Mouse (Mus musculus) embryonic facial prominence, embryonic 11.5 days (tissue): ENCODE results near the gene Gm38393. TPM values are rescaled to one million over a fixed set of nuclear protein-coding genes. Genes with fewer than 3 reads are reported as not detected.

ENCODE experiments used
- ATAC-seq: fragments of 200-750 bp; cut with Nextera tagmentation; replicated peaks from 2 replicates; pipeline ENCODE4 v1.8.0; 2017; ENCODE audit warnings: low read depth; ENCODE audit not compliant: insufficient number of reproducible peaks, low FRiP score, low TSS enrichment
- DNase-seq: peaks from one replicate; pipeline ENCODE4 v3.0.0-alpha.2; 2015; ENCODE audit warnings: low spot score
- H3K27ac ChIP-seq: fragments of 300-500 bp; sonication (generic); replicated peaks from 2 replicates; pipeline ENCODE4 v1.5.1; 2014; ENCODE audit warnings: mild to moderate bottlenecking, low read depth, low read length, control low read depth
- H3K27me3 ChIP-seq: fragments of 300-500 bp; sonication (generic); 2 replicates; pipeline ENCODE4 v1.6.1; 2014; ENCODE audit warnings: mild to moderate bottlenecking, low read length, moderate library complexity, mixed read lengths; ENCODE audit not compliant: control insufficient read depth, insufficient read depth
- H3K36me3 ChIP-seq: fragments of 300-500 bp; sonication (generic); replicated peaks from 2 replicates; pipeline ENCODE4 v1.6.1; 2014; ENCODE audit warnings: low read depth, mild to moderate bottlenecking, low read length, moderate library complexity, mixed read lengths; ENCODE audit not compliant: control insufficient read depth, insufficient read depth
- H3K4me1 ChIP-seq: fragments of 300-500 bp; sonication (generic); 2 replicates; pipeline ENCODE4 v1.6.1; 2014; ENCODE audit warnings: low read length, mixed read lengths; ENCODE audit not compliant: control insufficient read depth, insufficient read depth
- H3K4me2 ChIP-seq: fragments of 300-500 bp; sonication (generic); 2 replicates; pipeline ENCODE4 v1.6.1; 2014; ENCODE audit warnings: low read depth, mild to moderate bottlenecking, control low read depth, low read length, moderate library complexity
- H3K4me3 ChIP-seq: fragments of 300-500 bp; sonication (generic); 2 replicates; pipeline ENCODE4 v1.5.1; 2014; ENCODE audit warnings: low read depth, low read length, control low read depth
- H3K9ac ChIP-seq: fragments of 300-500 bp; sonication (generic); replicated peaks from 2 replicates; pipeline ENCODE4 v1.6.1; 2014; ENCODE audit warnings: mild to moderate bottlenecking, control low read depth, low read length
- H3K9me3 ChIP-seq: fragments of 300-500 bp; sonication (generic); replicated peaks from 2 replicates; pipeline ENCODE4 v1.6.1; 2016; ENCODE audit warnings: mild to moderate bottlenecking, low read length, inconsistent platforms, mixed read lengths; ENCODE audit not compliant: control insufficient read depth
- WGBS: fragments of 180-500 bp; shearing (Covaris S2); extraction: QIAGEN DNeasy Blood & Tissue Kit; methylation state at CpG from one replicate; pipeline ENCODE4 v1.1.7; 2014; 5-methylcytosine and 5-hydroxymethylcytosine counted together
- polyA plus RNA-seq: library from polyadenylated mRNA; unstranded; fragments of >200 nt; fragmentation: Nextera tagmentation; extraction: Ambion mirVana; gene quantifications from 2 replicates; pipeline ENCODE4 v1.2.1, GENCODE M21; 2014

Gm38393 gene
- polyA plus RNA-seq, result 1.1 and 1.3 TPM in 2 replicates

GRCm38 (mm10) chr7:60004606-60005330, at the start of gene Gm38393, which contains the start of gene Snurf:
TSS of gene Gm38393 (minus strand) at chr7:60005064.
TSS of gene Snurf (minus strand) at chr7:60005049.
- Histone ChIP-seq H3K4me2 (peak within 1 kb of the TSS; percentile 43), H3K27me3 (no peaks in the 10 kb centered on the region), H3K4me1 (no peaks in the 10 kb centered on the region), H3K36me3 (no peaks in the 10 kb centered on the region), H3K9me3 (peaks cover 11% of the 10 kb centered on the region), H3K27ac (0 out of 2 replicates have a peak within 1 kb of the TSS, but pooled peaks have one; percentile 52), H3K9ac (peak within 1 kb of the TSS; percentile 52), H3K4me3 (peak within 1 kb of the TSS; percentile 55)
- DNase-seq (peak; percentile 72), ATAC-seq (peak; percentile 53)
- WGBS, result 47% methylated on average over 30 of the region's 30 CpGs

- Histone ChIP-seq H3K4me3 (no peak overlapping the region), H3K27ac (no peak overlapping the region), H3K9ac (no peak overlapping the region), H3K36me3 (no peaks in the 10 kb centered on the region), H3K9me3 (no peaks in the 10 kb centered on the region), H3K27me3 (no peaks in the 10 kb centered on the region), H3K4me1 (no peaks in the 10 kb centered on the region), H3K4me2 (no peak overlapping the region)
- no peak for ATAC-seq
- no peak for DNase-seq
- WGBS, result 80% methylated on average over 6 of the region's 6 CpGs
Measured at GRCm38 (mm10) chr7:60047481-60048201, 42.8 kb upstream of the Gm38393 start.

- Histone ChIP-seq H3K4me1 (no peaks in the 10 kb centered on the region), H3K27ac (no peak overlapping the region), H3K9ac (no peak overlapping the region), H3K27me3 (no peaks in the 10 kb centered on the region), H3K4me3 (no peak overlapping the region), H3K9me3 (no peaks in the 10 kb centered on the region), H3K4me2 (no peak overlapping the region), H3K36me3 (no peaks in the 10 kb centered on the region)
- DNase-seq, result no peak
- no peak for ATAC-seq
- WGBS, result 72% methylated on average over 3 of the region's 3 CpGs
Measured at GRCm38 (mm10) chr7:60013186-60013585, 8.3 kb upstream of the Gm38393 start.

- no peak for ATAC-seq
- no peak overlapping the region for H3K4me3 ChIP-seq
- WGBS, result 41% methylated on average over 3 of the region's 3 CpGs
Measured at GRCm38 (mm10) chr7:60007727-60008360, 3.0 kb upstream of the Gm38393 start.

GRCm38 (mm10) chr7:60006262-60006661, 1.4 kb upstream of the Gm38393 start:
- H3K27ac ChIP-seq, result no peak overlapping the region

More at GRCm38 (mm10) chr7:60007727-60008360, 3.0 kb upstream of the Gm38393 start:
- H3K27ac ChIP-seq, result no peak overlapping the region
- no peaks in the 10 kb centered on the region for H3K36me3 ChIP-seq
- no peaks in the 10 kb centered on the region for H3K4me1 ChIP-seq
- H3K9ac ChIP-seq, result no peak overlapping the region
- no peak overlapping the region for H3K4me2 ChIP-seq
- no peaks in the 10 kb centered on the region for H3K27me3 ChIP-seq
- DNase-seq, result peak; percentile 25
- H3K9me3 ChIP-seq, result peaks cover 11% of the 10 kb centered on the region

GRCm38 (mm10) chr7:60003921-60004605, 801 bp downstream of the Gm38393 start:
- Histone ChIP-seq H3K27me3 (no peaks in the 10 kb centered on the region), H3K4me3 (peak overlapping the region; percentile 55), H3K4me1 (no peaks in the 10 kb centered on the region), H3K9me3 (peaks cover 11% of the 10 kb centered on the region), H3K27ac (0 out of 2 replicates have a peak overlapping the region, but pooled peaks have one; percentile 52), H3K4me2 (peak overlapping the region; percentile 43), H3K9ac (peak overlapping the region; percentile 52), H3K36me3 (no peaks in the 10 kb centered on the region)
- 47% methylated on average over 22 of the region's 22 CpGs for WGBS
- ATAC-seq, result peak; percentile 89
- DNase-seq, result peak; percentile 64

More at GRCm38 (mm10) chr7:60006262-60006661, 1.4 kb upstream of the Gm38393 start:
- DNase-seq, result no peak
- ATAC-seq, result no peak
- H3K4me3 ChIP-seq, result no peak overlapping the region
- no peaks in the 10 kb centered on the region for H3K4me1 ChIP-seq
- peaks cover 11% of the 10 kb centered on the region for H3K9me3 ChIP-seq
- H3K9ac ChIP-seq, result no peak overlapping the region
- 49% methylated on average over 2 of the region's 2 CpGs for WGBS
- H3K4me2 ChIP-seq, result no peak overlapping the region
- H3K36me3 ChIP-seq, result no peaks in the 10 kb centered on the region
- no peaks in the 10 kb centered on the region for H3K27me3 ChIP-seq

- Histone ChIP-seq H3K4me2 (peak overlapping the region; percentile 43), H3K27me3 (no peaks in the 10 kb centered on the region), H3K9ac (no peak overlapping the region), H3K9me3 (peaks cover 11% of the 10 kb centered on the region), H3K27ac (0 out of 2 replicates have a peak overlapping the region, but pooled peaks have one; percentile 52), H3K36me3 (no peaks in the 10 kb centered on the region), H3K4me3 (peak overlapping the region; percentile 55), H3K4me1 (no peaks in the 10 kb centered on the region)
- ATAC-seq, result 0 out of 2 replicates have a peak, but pooled peaks have one; percentile 30
- peak; percentile 36 for DNase-seq
- WGBS, result 47% methylated on average over 12 of the region's 12 CpGs
Measured at GRCm38 (mm10) chr7:60003006-60003865, 1.6 kb downstream of the Gm38393 start.
